ENCODE assay signal across 22 mouse cellular contexts in genomic region chr10:52671234-52671633, GRCm38 (mm10). TPM values are rescaled to one million over a fixed set of nuclear protein-coding genes. Genes with fewer than 3 reads are reported as not detected.
A peak's percentile ranks its signal among the peaks of the same experiment; 100 is the strongest.
DNase-seq lines count a peak whose midpoint lies in the region; ATAC-seq lines count a peak whose summit lies in the region.
"Had no signal": no experiment of that assay in that cellular context is flagged by ENCODE, and none has a peak within 500 bp of the region (broad histone marks: within the 10 kb centered on the region; RNA-seq: fewer than 3 reads in every experiment).

No protein-coding gene starts in this region.

- H3K4me3 ChIP-seq in embryonic facial prominence, embryonic 11.5 days (ENCODE audit: low read depth, low read length), result no peak overlapping the region
- no peak overlapping the region for H3K4me3 ChIP-seq in embryonic facial prominence, embryonic 10.5 days
- H3K4me3 ChIP-seq in midbrain, embryonic 11.5 days (ENCODE audit: low read depth, low read length), result no peak overlapping the region
- no peak overlapping the region for H3K4me3 ChIP-seq in midbrain, embryonic 10.5 days
- H3K4me3 ChIP-seq in forebrain, embryonic 15.5 days, result no peak overlapping the region
- H3K4me3 ChIP-seq: embryonic facial prominence, embryonic 13.5 days; heart, embryonic 10.5 days; left cerebral cortex, adult 2 months; limb, embryonic 15.5 days had no signal

- H3K4me2 ChIP-seq in embryonic facial prominence, embryonic 11.5 days (ENCODE audit: low read depth, low read length), result no peak overlapping the region
- no peak overlapping the region for H3K4me2 ChIP-seq in midbrain, embryonic 11.5 days
- no peak overlapping the region for H3K4me2 ChIP-seq in forebrain, embryonic 15.5 days (replicated peaks)
- H3K4me2 ChIP-seq: embryonic facial prominence, embryonic 13.5 days; limb, embryonic 15.5 days; lung, embryonic 14.5 days had no signal

- no peak overlapping the region for H3K27ac ChIP-seq in embryonic facial prominence, embryonic 11.5 days (replicated peaks; ENCODE audit: low read depth, low read length)
- no peak overlapping the region for H3K27ac ChIP-seq in embryonic facial prominence, embryonic 10.5 days (replicated peaks)
- H3K27ac ChIP-seq in midbrain, embryonic 11.5 days (ENCODE audit: low read depth, low read length), result no peak overlapping the region
- no peak overlapping the region for H3K27ac ChIP-seq in midbrain, embryonic 10.5 days (replicated peaks)
- 0 out of 2 replicates have a peak overlapping the region, but pooled peaks have one; percentile 2 for H3K27ac ChIP-seq in forebrain, embryonic 15.5 days (replicated peaks)
- H3K27ac ChIP-seq: embryonic facial prominence, embryonic 13.5 days; heart, embryonic 10.5 days; left cerebral cortex, adult 2 months; limb, embryonic 15.5 days; liver, embryonic 14.5 days had no signal

- H3K27me3 ChIP-seq in embryonic facial prominence, embryonic 11.5 days (ENCODE audit: control insufficient read depth, insufficient read depth, low read length), result no peaks in the 10 kb centered on the region
- H3K27me3 ChIP-seq in embryonic facial prominence, embryonic 10.5 days (replicated peaks; ENCODE audit: low read depth, poor library complexity, severe bottlenecking), result no peaks in the 10 kb centered on the region
- no peaks in the 10 kb centered on the region for H3K27me3 ChIP-seq in midbrain, embryonic 11.5 days (ENCODE audit: control insufficient read depth, insufficient read depth, low read length)
- H3K27me3 ChIP-seq in midbrain, embryonic 10.5 days (ENCODE audit: low read depth, poor library complexity, severe bottlenecking), result no peaks in the 10 kb centered on the region
- no peaks in the 10 kb centered on the region for H3K27me3 ChIP-seq in forebrain, embryonic 15.5 days
- H3K27me3 ChIP-seq: embryonic facial prominence, embryonic 13.5 days; limb, embryonic 15.5 days had no signal

- no peaks in the 10 kb centered on the region for H3K36me3 ChIP-seq in embryonic facial prominence, embryonic 11.5 days (replicated peaks; ENCODE audit: control insufficient read depth, insufficient read depth, low read depth, low read length)
- H3K36me3 ChIP-seq in embryonic facial prominence, embryonic 10.5 days (replicated peaks), result no peaks in the 10 kb centered on the region
- H3K36me3 ChIP-seq in midbrain, embryonic 11.5 days (ENCODE audit: control insufficient read depth, insufficient read depth, low read length), result no peaks in the 10 kb centered on the region
- H3K36me3 ChIP-seq in midbrain, embryonic 10.5 days, result no peaks in the 10 kb centered on the region
- no peaks in the 10 kb centered on the region for H3K36me3 ChIP-seq in forebrain, embryonic 15.5 days
- H3K36me3 ChIP-seq: embryonic facial prominence, embryonic 13.5 days; heart, embryonic 10.5 days; limb, embryonic 15.5 days had no signal

- no peaks in the 10 kb centered on the region for H3K9me3 ChIP-seq in embryonic facial prominence, embryonic 11.5 days (replicated peaks; ENCODE audit: control insufficient read depth, low read length)
- H3K9me3 ChIP-seq in embryonic facial prominence, embryonic 10.5 days, result no peaks in the 10 kb centered on the region
- no peaks in the 10 kb centered on the region for H3K9me3 ChIP-seq in midbrain, embryonic 11.5 days (ENCODE audit: control insufficient read depth, low read length)
- no peaks in the 10 kb centered on the region for H3K9me3 ChIP-seq in midbrain, embryonic 10.5 days (replicated peaks)
- no peaks in the 10 kb centered on the region for H3K9me3 ChIP-seq in forebrain, embryonic 15.5 days
- H3K9me3 ChIP-seq: embryonic facial prominence, embryonic 13.5 days; heart, embryonic 10.5 days; limb, embryonic 15.5 days had no signal

- H3K9ac ChIP-seq in embryonic facial prominence, embryonic 11.5 days (replicated peaks; ENCODE audit: low read length), result no peak overlapping the region
- H3K9ac ChIP-seq in midbrain, embryonic 11.5 days (ENCODE audit: low read length), result no peak overlapping the region
- no peak overlapping the region for H3K9ac ChIP-seq in forebrain, embryonic 15.5 days (replicated peaks)
- H3K9ac ChIP-seq: embryonic facial prominence, embryonic 13.5 days; limb, embryonic 15.5 days; liver, embryonic 14.5 days; lung, embryonic 14.5 days had no signal

- DNase-seq in embryonic facial prominence, embryonic 11.5 days (ENCODE audit: low spot score), result peak; percentile 1
- no peak for DNase-seq in embryonic facial prominence, embryonic 10.5 days (ENCODE audit: low spot score)
- no peak for DNase-seq in midbrain, embryonic 11.5 days (ENCODE audit: low spot score, missing footprints)
- no peak for DNase-seq in midbrain, embryonic 10.5 days (ENCODE audit: low spot score)
- DNase-seq in R1 (ENCODE audit: low read depth, low spot score), result peak; percentile 7
- no peak for DNase-seq in urinary bladder, adult 18-20 months (ENCODE audit: low spot score in 2 of 2)
- no peak for DNase-seq in ovary, postnatal 36 days (ENCODE audit: low spot score)
- DNase-seq: adrenal gland, postnatal 25 days; cerebellum, adult 11 months; cerebellum, adult 9-11 months; heart, postnatal 4 days; kidney, adult 8-10 months; kidney, postnatal 10 days; left cerebral cortex, postnatal 4 days; lung, embryonic 14.5 days; right cerebral cortex, postnatal 14 days had no signal

- H3K4me1 ChIP-seq in embryonic facial prominence, embryonic 11.5 days (ENCODE audit: control insufficient read depth, insufficient read depth, low read length), result no peaks in the 10 kb centered on the region
- H3K4me1 ChIP-seq in embryonic facial prominence, embryonic 10.5 days, result no peaks in the 10 kb centered on the region
- H3K4me1 ChIP-seq in midbrain, embryonic 11.5 days (ENCODE audit: control insufficient read depth, insufficient read depth, low read length), result no peaks in the 10 kb centered on the region
- peaks cover 6% of the 10 kb centered on the region; the same call in 1 of the 2 replicates for H3K4me1 ChIP-seq in midbrain, embryonic 10.5 days
- peaks cover 3% of the 10 kb centered on the region; the same call in 1 of the 2 replicates for H3K4me1 ChIP-seq in forebrain, embryonic 15.5 days
- H3K4me1 ChIP-seq: embryonic facial prominence, embryonic 13.5 days; heart, embryonic 10.5 days; limb, embryonic 15.5 days had no signal

- ATAC-seq in embryonic facial prominence, embryonic 11.5 days (replicated peaks; ENCODE audit: insufficient number of reproducible peaks, low FRiP score, low TSS enrichment, low read depth), result no peak
- ATAC-seq in midbrain, embryonic 11.5 days (ENCODE audit: low FRiP score), result peak; percentile 72; the same call in 1 of the 2 replicates
- 0 out of 2 replicates have a peak, but pooled peaks have one; percentile 43 for ATAC-seq in forebrain, embryonic 15.5 days (replicated peaks)

RNA-seq across cellular contexts. Expression of gene Slc35f1, which starts 19.1 kb away (rescaled TPM):
- polyA plus RNA-seq in embryonic facial prominence, embryonic 11.5 days (2014; fragmentation: Nextera tagmentation; extraction: Ambion mirVana), result 3.7 and 3.9 TPM in 2 replicates
- 3.6 and 4.9 TPM in 2 replicates for polyA plus RNA-seq in embryonic facial prominence, embryonic 10.5 days (2016; fragmentation: Nextera tagmentation; extraction: Ambion mirVana)
- 11.6 and 12.6 TPM in 2 replicates for polyA plus RNA-seq in midbrain, embryonic 11.5 days (2014; fragmentation: Nextera tagmentation; extraction: Ambion mirVana)
- 7.2 and 9.3 TPM in 2 replicates for polyA plus RNA-seq in midbrain, embryonic 10.5 days (2016; fragmentation: Nextera tagmentation; extraction: Ambion mirVana)
- 38.2 and 40.1 TPM in 2 replicates for polyA plus RNA-seq in forebrain, embryonic 15.5 days (2015; fragmentation: Nextera tagmentation; extraction: Ambion mirVana)

Comparison
In these comparisons a context has a peak if more than half of its experiments do, and no peak if none do; other contexts are left out.
1. DNase-seq: peak in embryonic facial prominence, embryonic 11.5 days (single experiment) and R1 (single experiment); none in embryonic facial prominence, embryonic 10.5 days (single experiment), midbrain, embryonic 11.5 days (single experiment), midbrain, embryonic 10.5 days (single experiment), urinary bladder, adult 18-20 months (0 of 2) and ovary, postnatal 36 days (single experiment).